Mouse (Mus musculus): ENCODE results near the gene Trim40.

Gene Trim40

DNA sequence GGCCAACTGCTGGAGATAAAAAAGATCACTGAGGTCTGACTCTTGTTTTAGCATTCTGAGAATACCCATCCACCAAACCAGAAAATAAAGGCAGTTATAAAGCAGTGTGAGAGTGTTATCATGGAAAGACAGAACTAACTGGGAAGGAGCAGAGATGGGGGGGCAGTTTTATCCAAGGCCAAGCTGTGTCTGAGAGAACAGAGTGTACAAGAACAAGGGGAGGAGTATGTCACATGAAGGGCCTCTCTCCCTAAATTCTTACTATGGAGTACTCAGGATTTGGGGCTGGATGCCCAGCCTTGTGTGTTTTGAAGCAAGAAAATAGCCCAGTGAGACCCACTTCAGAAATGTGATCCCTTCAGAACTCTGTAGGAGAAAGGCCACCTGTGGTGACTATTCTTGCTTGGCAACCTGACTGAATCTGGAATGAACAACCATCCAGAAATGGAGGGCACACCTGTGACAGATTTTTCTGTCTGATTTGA is 48.9 kb downstream of the Trim40 start:
- DNase-seq (ENCODE audit: low spot score): no peak

DNA sequence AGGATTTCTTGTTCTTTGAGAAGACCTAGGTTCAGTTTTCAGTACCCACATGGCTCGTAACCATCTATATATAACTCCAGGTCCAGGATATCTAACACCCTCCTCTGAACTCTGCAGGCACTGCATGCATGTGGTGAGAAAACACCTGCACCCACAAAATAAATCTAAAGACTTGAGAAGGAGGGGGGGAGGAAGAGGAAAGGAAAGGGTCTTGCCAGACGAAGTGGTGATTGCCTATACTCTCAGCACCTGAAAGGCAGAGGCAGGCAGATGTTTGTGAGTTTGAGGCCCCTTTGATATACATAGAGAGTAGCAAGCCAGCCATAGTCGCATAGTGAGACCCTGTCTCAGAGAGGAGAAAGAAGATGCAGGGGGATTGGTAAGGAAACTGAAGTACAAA is 50.0 kb downstream of the Trim40 start:
- no peak for DNase-seq (ENCODE audit: low spot score)

DNA sequence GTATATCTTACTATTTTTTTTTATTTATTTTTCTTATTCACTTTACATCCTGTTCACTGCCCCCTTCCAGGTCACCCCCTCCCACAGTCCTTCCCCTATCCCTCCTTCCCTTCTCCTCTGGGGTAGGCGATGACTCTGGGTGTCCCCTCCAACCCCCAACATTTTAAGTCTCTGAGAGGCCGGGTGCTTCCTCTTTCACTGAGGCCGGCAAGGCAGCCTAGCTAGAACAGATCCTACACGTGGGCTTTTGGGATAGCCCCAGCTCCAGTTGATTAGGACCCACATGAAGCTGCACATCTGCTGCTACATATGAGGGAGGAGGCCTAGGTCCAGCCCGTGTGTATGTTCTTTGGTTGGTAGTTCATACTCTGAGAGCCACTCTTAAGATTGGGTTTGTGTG is 50.9 kb downstream of the Trim40 start:
- DNase-seq (ENCODE audit: low spot score): no peak

DNA sequence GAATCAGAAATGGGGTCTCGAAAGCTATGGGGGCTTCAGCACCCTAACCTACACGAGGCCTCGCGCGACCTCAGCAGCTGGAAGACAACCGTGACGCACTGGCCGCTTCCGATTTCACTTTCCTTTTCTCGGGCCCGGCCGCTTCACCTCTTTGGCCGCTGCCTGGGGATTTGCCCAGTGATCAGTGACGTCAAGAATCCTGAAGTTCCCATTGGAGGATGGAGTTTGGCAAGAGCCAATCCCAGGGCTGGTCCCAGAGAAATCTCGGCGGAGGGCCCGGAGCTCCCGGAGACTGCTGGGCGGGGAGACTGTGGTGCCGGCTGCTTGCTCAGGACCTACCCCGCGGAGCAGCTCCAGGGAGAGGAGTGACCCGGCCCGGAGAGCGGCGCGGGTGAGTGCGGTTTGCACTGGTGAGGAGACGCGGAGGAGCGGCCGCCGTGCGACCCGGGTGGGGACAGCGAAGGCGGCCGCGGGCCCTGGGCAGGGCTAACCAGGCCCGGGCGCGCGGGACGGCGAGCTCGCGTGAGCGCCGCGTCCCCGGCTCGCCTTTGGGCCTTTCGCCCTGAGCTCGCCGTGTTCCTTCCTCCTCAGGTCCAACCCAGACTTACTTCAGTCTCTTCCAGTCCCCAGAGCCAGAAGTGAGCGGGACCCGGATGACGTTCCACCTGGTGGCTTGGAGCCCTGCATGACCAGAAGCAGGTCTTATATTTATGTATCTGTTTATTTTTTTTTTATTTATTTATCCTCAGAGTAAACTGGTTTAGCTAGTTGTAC is 52.9 kb downstream of the Trim40 start, which contains the start of gene Trim26:
TSS of gene Trim26 (plus strand) at position 261 of the 774 bp plus-strand sequence.
- peak; percentile 98 for DNase-seq (ENCODE audit: low spot score)

- DNase-seq (ENCODE audit: low spot score): no peak
Observed at GRCm38 (mm10) chr17:36836427-36836812, 53.5 kb downstream of the Trim40 start.

GRCm38 (mm10) chr17:36835591-36836426 is 54.1 kb downstream of the Trim40 start:
- DNase-seq (ENCODE audit: low spot score): peak; percentile 15

- DNase-seq (ENCODE audit: low spot score): no peak
Observed at GRCm38 (mm10) chr17:36832694-36833093, 57.2 kb downstream of the Trim40 start.
